Mouse (Mus musculus): Measurements from ENCODE around the gene Kif16b. TPM values are rescaled to one million over a fixed set of nuclear protein-coding genes. Genes with fewer than 3 reads are reported as not detected.
A peak's percentile ranks its signal among the peaks of the same experiment; 100 is the strongest.

Kif16b gene
- total RNA-seq, 2 experiments from 2014 or later, result 24.0 to 24.2 TPM

- peak in 1 of 2 experiments; percentile 3 for DNase-seq
- intact Hi-C loops (cut with DNase I), result no loop called here
These were observed 22.0 kb downstream of the Kif16b start for GRCm38 (mm10) chr2:142879257-142879818.

- intact Hi-C loops (cut with DNase I), result no loop called here
- no peak for DNase-seq
These were observed 24.7 kb downstream of the Kif16b start for GRCm38 (mm10) chr2:142876636-142877035.

DNA sequence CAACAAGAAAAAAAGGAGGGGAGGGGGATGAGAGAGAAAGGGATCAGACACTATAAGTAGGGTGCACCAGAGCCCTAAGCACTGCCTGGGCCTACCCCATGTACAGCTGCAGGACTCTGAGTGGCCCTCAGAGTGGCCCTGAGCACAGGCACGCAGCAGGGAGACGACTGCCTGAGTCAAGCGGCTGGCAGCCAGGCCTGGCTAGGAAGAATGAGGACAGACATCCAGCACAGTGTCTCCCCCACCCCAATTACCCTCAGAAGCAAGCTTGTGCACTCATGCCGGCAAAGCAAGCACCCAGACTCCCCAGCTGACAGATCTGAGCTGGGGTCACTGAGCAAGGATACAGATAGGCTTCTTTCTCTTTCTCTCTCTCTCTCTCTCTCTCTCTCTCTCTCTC, 25.4 kb downstream of the Kif16b start:
- intact Hi-C loops (cut with DNase I), result no loop called here
- no peak for DNase-seq

GRCm38 (mm10) chr2:142874562-142874961, 26.8 kb downstream of the Kif16b start:
- intact Hi-C loops (cut with DNase I), result no loop called here
- DNase-seq, result peak; percentile 59 to 60

- intact Hi-C loops (cut with DNase I), result no loop called here
- no peak for DNase-seq
These were observed 31.3 kb downstream of the Kif16b start for GRCm38 (mm10) chr2:142870055-142870454.

- no peak for DNase-seq
- intact Hi-C loops (cut with DNase I), result no loop called here
These were observed 33.9 kb downstream of the Kif16b start for GRCm38 (mm10) chr2:142867481-142867880.

DNA sequence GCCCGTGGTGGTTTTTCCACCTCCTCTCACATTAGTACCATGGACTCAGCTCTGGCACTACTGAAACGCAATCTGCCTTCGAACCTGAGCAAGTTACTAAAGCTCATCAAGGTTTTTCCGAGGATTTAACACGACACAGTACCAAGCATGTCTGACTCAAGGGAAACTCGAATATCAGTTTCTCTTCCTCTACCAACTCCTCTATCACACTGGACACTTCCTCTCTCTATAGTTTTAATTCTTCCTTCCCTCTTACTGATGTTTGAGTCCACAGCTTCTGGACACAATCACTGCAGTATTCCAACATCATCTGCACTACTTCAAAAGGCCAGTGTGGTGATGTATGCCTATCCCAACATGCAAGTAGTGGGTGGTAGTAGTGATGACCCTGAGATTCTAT, 40.3 kb downstream of the Kif16b start:
- DNase-seq, result no peak
- intact Hi-C loops (cut with DNase I), result no loop called here

- peak; percentile 17 to 62 for DNase-seq
These were observed 41.9 kb downstream of the Kif16b start for GRCm38 (mm10) chr2:142859452-142859851.

GRCm38 (mm10) chr2:142838775-142839174, 62.6 kb downstream of the Kif16b start:
- intact Hi-C loops (cut with DNase I), result no loop called here
- no peak for DNase-seq

More at GRCm38 (mm10) chr2:142859452-142859851, 41.9 kb downstream of the Kif16b start:
- intact Hi-C loops (cut with DNase I), result loop anchor here (1.0 to 5.0 kb wide), 3 partner anchors 68 to 233 kb away; no protein-coding TSS in a partner anchor

- peak in 1 of 2 experiments; percentile 12 for DNase-seq
- intact Hi-C loops (cut with DNase I), result no loop called here
These were observed 63.2 kb downstream of the Kif16b start for GRCm38 (mm10) chr2:142838118-142838517.

DNA sequence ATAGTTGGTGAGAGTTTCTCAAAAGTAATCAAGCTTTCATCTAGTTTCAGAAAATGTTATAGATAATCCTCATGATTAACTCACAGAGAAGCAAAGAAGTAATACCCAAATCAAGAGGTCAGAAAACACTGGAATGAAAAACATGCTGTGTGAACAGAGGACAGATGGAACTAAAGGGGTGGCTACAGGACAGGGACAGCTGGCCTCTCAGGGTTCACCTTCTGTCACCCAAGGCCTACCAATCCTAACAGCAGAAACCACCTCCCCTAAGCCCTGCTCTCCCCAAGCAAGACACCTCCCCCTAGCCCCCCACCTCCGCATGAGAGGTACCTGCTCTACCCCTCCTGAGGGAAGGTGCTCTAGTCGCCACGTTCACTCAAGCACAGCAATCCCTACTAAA, 66.6 kb downstream of the Kif16b start:
- intact Hi-C loops (cut with DNase I), result no loop called here
- no peak for DNase-seq

- DNase-seq, result no peak
- intact Hi-C loops (cut with DNase I), result no loop called here
These were observed 68.5 kb downstream of the Kif16b start for GRCm38 (mm10) chr2:142832617-142833422.

- DNase-seq, result peak; percentile 10 to 49
- intact Hi-C loops (cut with DNase I), result loop anchor here (10.0 kb wide), 2 partner anchors 198 to 558 kb away; no protein-coding TSS in a partner anchor
These were observed 88.3 kb downstream of the Kif16b start for GRCm38 (mm10) chr2:142813033-142813432.

DNA sequence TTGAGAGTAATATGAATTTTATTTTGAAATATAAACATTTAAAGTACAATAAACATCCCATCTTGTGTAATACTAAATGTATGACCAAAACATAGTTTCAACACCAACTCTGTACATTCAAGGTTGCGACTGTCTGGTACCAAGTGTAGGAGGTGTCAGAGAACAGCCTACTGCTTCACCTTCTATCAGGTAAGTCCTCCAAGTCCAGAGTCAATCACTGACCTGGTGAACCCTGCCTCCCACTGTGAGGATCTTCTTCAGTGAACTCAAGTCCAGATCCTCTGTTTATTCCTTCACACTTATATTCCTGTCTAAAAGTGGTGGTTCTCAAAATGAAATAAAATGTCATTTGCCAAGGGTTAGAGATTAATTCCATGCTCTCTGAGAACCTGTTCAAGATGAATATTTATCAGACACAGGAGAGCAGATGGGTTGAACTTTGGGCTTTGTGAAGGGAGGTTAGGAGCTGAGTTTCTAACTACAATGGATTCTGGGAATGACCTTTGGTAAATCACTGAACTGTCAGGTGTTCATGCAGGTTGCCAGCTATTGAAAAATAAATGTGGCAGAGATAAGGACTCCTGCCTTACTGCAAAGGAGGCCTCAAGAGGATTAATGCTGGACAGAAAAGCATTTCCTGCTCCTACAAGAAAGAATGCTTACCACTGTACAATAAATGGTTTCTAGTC, 97.4 kb downstream of the Kif16b start:
- intact Hi-C loops (cut with DNase I), result no loop called here
- no peak for DNase-seq

GRCm38 (mm10) chr2:142797310-142797709, 104.0 kb downstream of the Kif16b start:
- DNase-seq, result no peak
- intact Hi-C loops (cut with DNase I), result no loop called here

- no peak for DNase-seq
- intact Hi-C loops (cut with DNase I), result no loop called here
These were observed 126.0 kb downstream of the Kif16b start for GRCm38 (mm10) chr2:142775358-142775757.

- intact Hi-C loops (cut with DNase I), result no loop called here
- DNase-seq, result no peak
These were observed 126.6 kb downstream of the Kif16b start for GRCm38 (mm10) chr2:142774752-142775151.

DNA sequence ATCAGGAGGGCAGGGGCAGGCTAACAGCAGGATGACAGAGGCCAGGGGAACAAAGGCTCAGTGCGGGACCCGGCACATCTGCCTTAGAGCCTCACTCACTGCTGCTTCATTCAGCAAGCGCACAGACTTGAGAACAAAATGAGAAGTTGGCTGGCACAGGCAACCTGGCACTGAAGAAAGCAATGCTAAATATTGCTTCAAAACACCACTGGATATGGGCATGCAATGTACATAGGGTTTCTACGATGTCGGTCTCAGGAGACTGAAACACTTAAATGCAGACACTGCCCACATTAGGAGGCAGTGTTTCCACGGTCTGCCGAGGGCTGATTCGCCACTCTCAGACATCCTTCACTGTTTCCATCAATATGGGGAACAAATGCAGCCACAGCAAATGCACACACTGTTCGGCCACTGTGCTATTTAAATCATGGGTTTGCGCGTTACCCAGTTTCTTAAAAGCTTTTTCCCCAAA, 131.6 kb downstream of the Kif16b start:
- intact Hi-C loops (cut with DNase I), result no loop called here
- no peak for DNase-seq

- DNase-seq, result no peak
These were observed 137.1 kb downstream of the Kif16b start for GRCm38 (mm10) chr2:142764276-142764675.

DNA sequence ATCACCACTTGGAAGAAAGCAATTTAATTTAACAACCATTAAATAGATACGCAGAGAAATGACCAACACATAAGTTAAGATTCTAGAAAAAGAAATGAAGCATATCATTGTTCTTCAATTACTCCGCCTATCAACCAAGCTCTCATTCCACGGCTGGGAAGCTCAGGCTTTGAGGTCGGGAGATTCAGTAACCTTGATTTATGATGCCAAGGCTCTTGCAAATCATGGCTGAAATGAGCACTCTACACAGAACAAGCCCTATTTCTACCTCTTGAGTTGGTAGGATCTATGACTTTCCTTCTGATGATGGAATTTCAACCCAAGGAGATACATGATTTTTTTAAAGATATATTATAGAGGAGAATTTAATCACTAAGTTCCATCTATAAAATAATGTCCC, 140.5 kb downstream of the Kif16b start:
- intact Hi-C loops (cut with DNase I), result no loop called here
- no peak for DNase-seq

More at GRCm38 (mm10) chr2:142764276-142764675, 137.1 kb downstream of the Kif16b start:
- intact Hi-C loops (cut with DNase I), result no loop called here

GRCm38 (mm10) chr2:142759192-142759591, 142.1 kb downstream of the Kif16b start:
- intact Hi-C loops (cut with DNase I), result no loop called here
- no peak for DNase-seq

All from heart, postnatal 14 days (tissue).